Mouse (Mus musculus) stomach, embryonic 14.5 days (tissue): ENCODE measurements around the gene Ddx25. TPM values are rescaled to one million over a fixed set of nuclear protein-coding genes. Genes with fewer than 3 reads are reported as not detected.

Experiments used
- ATAC-seq: fragments of 200-750 bp; cut with Nextera tagmentation; 2 replicates; pipeline ENCODE4 v1.8.0; 2017; ENCODE audit warnings: low read depth, moderate TSS enrichment; ENCODE audit not compliant: insufficient number of reproducible peaks, insufficient read depth, low FRiP score
- H3K27ac ChIP-seq: fragments of 300-500 bp; sonication (generic); 2 replicates; pipeline ENCODE4 v1.5.1; 2014; ENCODE audit warnings: mild to moderate bottlenecking, low read length, moderate library complexity, mixed read lengths
- H3K27me3 ChIP-seq: fragments of 300-500 bp; sonication (generic); 2 replicates; pipeline ENCODE4 v1.6.1; 2014; ENCODE audit warnings: low read length, control low read depth, mixed read lengths; ENCODE audit not compliant: control insufficient read depth, insufficient read depth
- H3K36me3 ChIP-seq: fragments of 300-500 bp; sonication (generic); 2 replicates; pipeline ENCODE4 v1.6.1; 2014; ENCODE audit warnings: mild to moderate bottlenecking, control low read depth, low read length, moderate library complexity, mixed read lengths; ENCODE audit not compliant: control insufficient read depth, insufficient read depth
- H3K4me1 ChIP-seq: fragments of 300-500 bp; sonication (generic); 2 replicates; pipeline ENCODE4 v1.6.1; 2014; ENCODE audit warnings: low read length, control low read depth, mixed read lengths; ENCODE audit not compliant: control insufficient read depth, insufficient read depth
- H3K4me2 ChIP-seq: fragments of 300-500 bp; sonication (generic); replicated peaks from 2 replicates; pipeline ENCODE4 v1.6.1; 2014; ENCODE audit warnings: low read depth, low read length, control low read depth
- H3K4me3 ChIP-seq: fragments of 300-500 bp; sonication (generic); 2 replicates; pipeline ENCODE4 v1.5.1; 2014; ENCODE audit warnings: low read depth, low read length, control low read depth
- H3K9ac ChIP-seq: fragments of 300-500 bp; sonication (generic); replicated peaks from 2 replicates; pipeline ENCODE4 v1.6.1; 2014; ENCODE audit warnings: low read depth, mild to moderate bottlenecking, control low read depth, low read length, moderate library complexity, mixed read lengths
- H3K9me3 ChIP-seq: fragments of 300-500 bp; sonication (generic); 2 replicates; pipeline ENCODE4 v1.6.1; 2016; ENCODE audit warnings: low read depth, low read length, control low read depth; ENCODE audit not compliant: control insufficient read depth
- WGBS: fragments of 180-500 bp; shearing (Covaris S2); extraction: QIAGEN DNeasy Blood & Tissue Kit; methylation state at CpG from one replicate; pipeline ENCODE4 v1.1.7; 2014; 5-methylcytosine and 5-hydroxymethylcytosine counted together
- polyA plus RNA-seq: library from polyadenylated mRNA; unstranded; fragments of >200 nt; fragmentation: Nextera tagmentation; extraction: Ambion mirVana; gene quantifications from 2 replicates; pipeline ENCODE4 v1.2.1, GENCODE M21; 2014

The Ddx25 gene
- polyA plus RNA-seq, 1 experiment from 2014 or later = 2.8 TPM

- no peaks in the 10 kb centered on the region for H3K4me1 ChIP-seq
- H3K36me3 ChIP-seq = no peaks in the 10 kb centered on the region
- WGBS = 14% methylated on average over 2 of the region's 2 CpGs
- no peak overlapping the region for H3K9ac ChIP-seq
- H3K4me3 ChIP-seq = no peak overlapping the region
- H3K4me2 ChIP-seq = no peak overlapping the region
- H3K27me3 ChIP-seq = no peaks in the 10 kb centered on the region
- ATAC-seq = peak; percentile 86
- no peak overlapping the region for H3K27ac ChIP-seq
- no peaks in the 10 kb centered on the region for H3K9me3 ChIP-seq
Measured at GRCm38 (mm10) chr9:35535110-35535509, 23.2 kb downstream of the Ddx25 start.

GRCm38 (mm10) chr9:35533266-35533665 is 25.1 kb downstream of the Ddx25 start:
- ATAC-seq = no peak
- no peaks in the 10 kb centered on the region for H3K27me3 ChIP-seq
- H3K4me3 ChIP-seq = no peak overlapping the region
- 0 out of 2 replicates have a peak, but pooled peaks cover 4% of the 10 kb centered on the region for H3K4me1 ChIP-seq
- H3K9ac ChIP-seq = no peak overlapping the region
- H3K36me3 ChIP-seq = no peaks in the 10 kb centered on the region
- no peaks in the 10 kb centered on the region for H3K9me3 ChIP-seq
- H3K4me2 ChIP-seq = no peak overlapping the region
- 52% methylated on average over 9 of the region's 9 CpGs for WGBS
- no peak overlapping the region for H3K27ac ChIP-seq

GRCm38 (mm10) chr9:35529796-35530195 is 28.5 kb downstream of the Ddx25 start:
- no peak overlapping the region for H3K9ac ChIP-seq
- no peak overlapping the region for H3K4me2 ChIP-seq
- H3K27me3 ChIP-seq = no peaks in the 10 kb centered on the region
- no peak overlapping the region for H3K4me3 ChIP-seq
- H3K36me3 ChIP-seq = no peaks in the 10 kb centered on the region
- no peaks in the 10 kb centered on the region for H3K9me3 ChIP-seq
- H3K4me1 ChIP-seq = 0 out of 2 replicates have a peak, but pooled peaks cover 4% of the 10 kb centered on the region
- WGBS = 19% methylated on average over 1 of the region's 1 CpGs
- ATAC-seq = no peak
- H3K27ac ChIP-seq = peak overlapping the region; percentile 33; the same call in 1 of the 2 replicates

GRCm38 (mm10) chr9:35529141-35529540 is 29.2 kb downstream of the Ddx25 start:
- no peak overlapping the region for H3K4me2 ChIP-seq
- no peaks in the 10 kb centered on the region for H3K27me3 ChIP-seq
- H3K9ac ChIP-seq = no peak overlapping the region
- H3K27ac ChIP-seq = peak overlapping the region; percentile 15; the same call in 1 of the 2 replicates
- no peak for ATAC-seq
- H3K4me1 ChIP-seq = 0 out of 2 replicates have a peak, but pooled peaks cover 4% of the 10 kb centered on the region
- H3K4me3 ChIP-seq = no peak overlapping the region
- H3K9me3 ChIP-seq = no peaks in the 10 kb centered on the region
- 52% methylated on average over 3 of the region's 3 CpGs for WGBS
- H3K36me3 ChIP-seq = no peaks in the 10 kb centered on the region

- Histone ChIP-seq H3K9ac (no peak overlapping the region), H3K27ac (peak overlapping the region; percentile 56; the same call in 1 of the 2 replicates), H3K36me3 (no peaks in the 10 kb centered on the region), H3K27me3 (no peaks in the 10 kb centered on the region), H3K4me3 (no peak overlapping the region), H3K9me3 (no peaks in the 10 kb centered on the region), H3K4me2 (no peak overlapping the region), H3K4me1 (0 out of 2 replicates have a peak, but pooled peaks cover 6% of the 10 kb centered on the region)
- WGBS = 15% methylated on average over 7 of the region's 7 CpGs
- peak; percentile 75 for ATAC-seq
Measured at GRCm38 (mm10) chr9:35523941-35524411, 34.4 kb downstream of the Ddx25 start.

GRCm38 (mm10) chr9:35523541-35523940 is 34.8 kb downstream of the Ddx25 start:
- Histone ChIP-seq H3K4me3 (no peak overlapping the region), H3K36me3 (no peaks in the 10 kb centered on the region), H3K4me2 (no peak overlapping the region), H3K4me1 (0 out of 2 replicates have a peak, but pooled peaks cover 6% of the 10 kb centered on the region), H3K9me3 (no peaks in the 10 kb centered on the region), H3K27ac (peak overlapping the region; percentile 59), H3K9ac (no peak overlapping the region), H3K27me3 (no peaks in the 10 kb centered on the region)
- peak; percentile 78; the same call in 1 of the 2 replicates for ATAC-seq
- 29% methylated on average over 5 of the region's 5 CpGs for WGBS

- Histone ChIP-seq H3K4me2 (no peak overlapping the region), H3K9ac (no peak overlapping the region), H3K27me3 (no peaks in the 10 kb centered on the region), H3K4me1 (0 out of 2 replicates have a peak, but pooled peaks cover 6% of the 10 kb centered on the region), H3K9me3 (no peaks in the 10 kb centered on the region), H3K4me3 (no peak overlapping the region), H3K36me3 (no peaks in the 10 kb centered on the region), H3K27ac (peak overlapping the region; percentile 59)
- ATAC-seq = no peak
- WGBS = 77% methylated on average over 1 of the region's 1 CpGs
Measured at GRCm38 (mm10) chr9:35522821-35523515, 35.4 kb downstream of the Ddx25 start.

GRCm38 (mm10) chr9:35522241-35522640 is 36.1 kb downstream of the Ddx25 start:
- H3K9me3 ChIP-seq = no peaks in the 10 kb centered on the region
- H3K4me3 ChIP-seq = no peak overlapping the region
- WGBS = 73% methylated on average over 2 of the region's 2 CpGs
- H3K36me3 ChIP-seq = no peaks in the 10 kb centered on the region
- ATAC-seq = no peak
- H3K4me2 ChIP-seq = no peak overlapping the region
- no peak overlapping the region for H3K27ac ChIP-seq
- H3K27me3 ChIP-seq = no peaks in the 10 kb centered on the region
- H3K4me1 ChIP-seq = 0 out of 2 replicates have a peak, but pooled peaks cover 6% of the 10 kb centered on the region
- H3K9ac ChIP-seq = no peak overlapping the region
